Mouse (Mus musculus) lung, postnatal 0 days (tissue): ENCODE results near the gene Gls.

Experiments used
- CTCF ChIP-seq: IDR thresholded peaks from 2 replicates; pipeline ENCODE4 v1.5.1; 2016; ENCODE audit warnings: antibody characterized with exemption, mild to moderate bottlenecking
- EP300 ChIP-seq: IDR thresholded peaks from 2 replicates; pipeline ENCODE4 v1.6.1; 2016; ENCODE audit warnings: antibody characterized with exemption, mild to moderate bottlenecking, control low read depth

- no peak for TF ChIP-seq CTCF
- TF ChIP-seq EP300: no peak
Measured at GRCm38 (mm10) chr1:52124818-52125217, 108.2 kb downstream of the Gls start.
